8 mouse cellular contexts compared by ENCODE assay signal in the genomic region with DNA sequence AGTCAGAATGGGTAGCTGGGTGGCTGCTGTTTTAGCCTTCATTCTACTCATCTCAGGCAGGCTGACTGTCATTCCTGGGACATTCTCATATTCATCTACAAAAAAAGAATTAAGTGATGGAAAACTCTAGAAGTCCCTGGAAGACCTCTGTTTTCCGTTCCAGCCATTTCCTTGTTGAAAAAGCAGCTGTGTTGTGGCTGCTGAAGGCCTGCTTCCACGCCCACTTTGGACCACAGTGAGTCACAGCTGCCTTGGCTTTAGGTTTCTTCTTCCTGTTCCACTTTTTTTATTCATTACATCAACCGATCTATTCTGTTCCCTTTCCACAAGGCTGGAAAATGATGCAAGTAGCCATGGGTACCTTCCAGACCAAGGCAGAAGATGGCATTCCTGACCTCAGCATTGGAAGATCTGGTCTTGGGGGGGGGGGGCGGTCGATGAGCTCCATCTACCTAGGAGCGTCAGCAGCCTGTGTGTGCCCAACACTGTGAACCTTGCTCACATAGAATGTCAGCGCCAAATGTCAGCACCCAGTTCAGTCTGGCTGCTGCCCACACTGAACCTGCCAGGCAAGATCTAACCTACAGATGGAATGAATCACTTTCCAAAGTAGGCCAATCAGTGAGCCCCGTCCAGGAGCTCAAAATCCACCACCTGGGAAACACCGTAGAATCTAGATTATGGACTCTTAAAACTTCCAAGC. TPM values are rescaled to one million over a fixed set of nuclear protein-coding genes. Genes with fewer than 3 reads are reported as not detected.
DNase-seq lines count a peak whose midpoint lies in the region; ATAC-seq lines count a peak whose summit lies in the region.

No protein-coding gene starts in this region.

- H3K4me1 ChIP-seq in stomach, embryonic 16.5 days (ENCODE audit: control insufficient read depth, insufficient read depth, low read length), result peaks cover 20% of the 10 kb centered on the region
- H3K4me1 ChIP-seq in hindbrain, embryonic 10.5 days (replicated peaks), result no peaks in the 10 kb centered on the region
- H3K4me1 ChIP-seq in midbrain, embryonic 15.5 days, result no peaks in the 10 kb centered on the region

- peak; percentile 43; the same call in 1 of the 2 replicates for ATAC-seq in stomach, embryonic 16.5 days (ENCODE audit: insufficient read depth, low FRiP score)
- ATAC-seq in midbrain, embryonic 15.5 days (replicated peaks), result no peak

- H3K36me3 ChIP-seq in stomach, embryonic 16.5 days (ENCODE audit: control insufficient read depth, insufficient read depth, low read length), result no peaks in the 10 kb centered on the region
- peaks cover 13% of the 10 kb centered on the region for H3K36me3 ChIP-seq in hindbrain, embryonic 10.5 days
- H3K36me3 ChIP-seq in midbrain, embryonic 15.5 days (replicated peaks), result 0 out of 2 replicates have a peak, but pooled peaks cover 2% of the 10 kb centered on the region

- no peak overlapping the region for H3K9ac ChIP-seq in stomach, embryonic 16.5 days (ENCODE audit: low read length)
- H3K9ac ChIP-seq in midbrain, embryonic 15.5 days, result no peak overlapping the region

- peak overlapping the region; percentile 70 for H3K27ac ChIP-seq in stomach, embryonic 16.5 days (ENCODE audit: low read length)
- no peak overlapping the region for H3K27ac ChIP-seq in hindbrain, embryonic 10.5 days
- no peak overlapping the region for H3K27ac ChIP-seq in midbrain, embryonic 15.5 days

- H3K9me3 ChIP-seq in stomach, embryonic 16.5 days (replicated peaks; ENCODE audit: control insufficient read depth, low read length), result no peaks in the 10 kb centered on the region
- H3K9me3 ChIP-seq in hindbrain, embryonic 10.5 days, result no peaks in the 10 kb centered on the region
- no peaks in the 10 kb centered on the region for H3K9me3 ChIP-seq in midbrain, embryonic 15.5 days

- no peaks in the 10 kb centered on the region for H3K27me3 ChIP-seq in stomach, embryonic 16.5 days (ENCODE audit: control insufficient read depth, insufficient read depth, low read length)
- H3K27me3 ChIP-seq in hindbrain, embryonic 10.5 days (ENCODE audit: insufficient read depth, poor library complexity, severe bottlenecking), result no peaks in the 10 kb centered on the region
- no peaks in the 10 kb centered on the region for H3K27me3 ChIP-seq in midbrain, embryonic 15.5 days (replicated peaks)

- DNase-seq in urinary bladder, adult 18-20 months (ENCODE audit: low spot score in 2 of 2), result peak; percentile 39 to 63
- DNase-seq in urinary bladder, postnatal 10 days (ENCODE audit: low spot score), result no peak
- DNase-seq in fibroblast of lung, adult 2 months (ENCODE audit: low read depth), result peak; percentile 82
- peak; percentile 25 to 39 for DNase-seq in kidney, postnatal 36 days
- DNase-seq in hindbrain, embryonic 10.5 days (ENCODE audit: low spot score), result no peak
- no peak for DNase-seq in embryo, embryonic 10.5 days (ENCODE audit: low spot score)

- no peak overlapping the region for H3K4me3 ChIP-seq in stomach, embryonic 16.5 days (replicated peaks; ENCODE audit: low read length)
- no peak overlapping the region for H3K4me3 ChIP-seq in hindbrain, embryonic 10.5 days
- no peak overlapping the region for H3K4me3 ChIP-seq in midbrain, embryonic 15.5 days

- H3K4me2 ChIP-seq in stomach, embryonic 16.5 days (ENCODE audit: low read depth, low read length), result no peak overlapping the region
- H3K4me2 ChIP-seq in midbrain, embryonic 15.5 days, result no peak overlapping the region

- whole genome bisulfite sequencing in stomach, embryonic 16.5 days, result 63% methylated on average over 9 of the region's 9 CpGs
- WGBS in hindbrain, embryonic 10.5 days, result 89% methylated on average over 9 of the region's 9 CpGs
- 91% methylated on average over 9 of the region's 9 CpGs for WGBS in midbrain, embryonic 15.5 days

RNA-seq across cellular contexts. Expression of gene Eif2d, which starts 31.4 kb away (rescaled TPM):
- polyA plus RNA-seq in stomach, embryonic 16.5 days (2015; fragmentation: Nextera tagmentation; extraction: Ambion mirVana), result 62.1 and 64.0 TPM in 2 replicates
- polyA plus RNA-seq in hindbrain, embryonic 10.5 days (2016; fragmentation: Nextera tagmentation; extraction: Ambion mirVana), result 53.9 and 60.6 TPM in 2 replicates
- polyA plus RNA-seq in midbrain, embryonic 15.5 days (2015; fragmentation: Nextera tagmentation; extraction: Ambion mirVana), result 50.7 and 53.6 TPM in 2 replicates

RNA-seq across cellular contexts. Expression of gene Dyrk3, which starts 46.3 kb away (rescaled TPM):
- 2.9 and 3.4 TPM in 2 replicates for polyA plus RNA-seq in stomach, embryonic 16.5 days (2015; fragmentation: Nextera tagmentation; extraction: Ambion mirVana)
- 11.2 and 12.1 TPM in 2 replicates for polyA plus RNA-seq in hindbrain, embryonic 10.5 days (2016; fragmentation: Nextera tagmentation; extraction: Ambion mirVana)
- 15.5 and 17.8 TPM in 2 replicates for polyA plus RNA-seq in midbrain, embryonic 15.5 days (2015; fragmentation: Nextera tagmentation; extraction: Ambion mirVana)

Comparison
In these comparisons a context has a peak if more than half of its experiments do, and no peak if none do; other contexts are left out.
1. DNase-seq: peak in urinary bladder, adult 18-20 months (2 of 2), fibroblast of lung, adult 2 months (single experiment) and kidney, postnatal 36 days (2 of 2); none in urinary bladder, postnatal 10 days (single experiment), hindbrain, embryonic 10.5 days (single experiment) and embryo, embryonic 10.5 days (single experiment).